Mouse (Mus musculus): Measurements from ENCODE around the gene Upk3bl. TPM values are rescaled to one million over a fixed set of nuclear protein-coding genes. Genes with fewer than 3 reads are reported as not detected.
"Not testable (repeated sequence)": the region's sequence is repeated elsewhere in the genome, so short reads cannot be mapped to it uniquely, and the experiment has no call there.

Gene Upk3bl
- polyA plus RNA-seq, 1 experiment from 2014 or later = not detected

DNA sequence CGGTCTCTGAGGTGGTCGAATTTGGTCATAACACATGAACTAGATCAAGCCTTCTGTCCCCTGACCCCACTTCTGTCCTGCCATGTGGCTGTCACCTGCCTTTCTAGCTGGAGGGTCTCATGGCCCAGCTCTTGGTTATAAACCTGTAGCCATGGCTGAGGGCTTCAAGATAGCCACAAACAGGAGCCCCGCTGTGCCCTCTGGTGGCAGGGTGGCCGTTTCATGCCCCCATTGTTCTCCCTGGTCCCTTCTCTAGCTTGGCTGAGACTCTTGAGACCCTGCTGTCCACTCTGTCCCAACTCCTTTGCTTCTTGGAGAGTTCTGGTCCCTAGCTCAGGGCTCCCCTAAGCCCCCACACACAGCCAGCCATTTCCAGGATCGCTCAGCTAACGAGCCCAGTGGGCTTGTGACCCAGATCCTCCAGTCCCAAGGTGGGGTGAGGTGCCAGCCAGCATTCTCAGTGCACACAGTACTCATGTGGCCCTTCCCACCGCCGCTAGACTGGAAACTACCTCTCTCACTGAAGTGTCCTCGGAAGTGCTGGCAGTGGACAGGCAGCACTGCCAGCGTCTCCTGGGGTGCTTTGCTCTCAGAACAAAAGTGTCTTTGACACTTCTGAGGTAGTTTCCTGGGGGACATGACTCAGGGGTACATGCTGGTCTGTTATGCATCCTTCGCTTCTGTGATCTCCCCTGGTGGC, 26.5 kb upstream of the Upk3bl start:
- WGBS = 74% methylated on average over 11 of the region's 11 CpGs
- Histone ChIP-seq H3K4me3 (no peak overlapping the region), H3K36me3 (peaks cover 25% of the 10 kb centered on the region), H3K4me2 (replicated peaks) (no peak overlapping the region), H3K9me3 (no peaks in the 10 kb centered on the region), H3K27me3 (no peaks in the 10 kb centered on the region), H3K4me1 (no peaks in the 10 kb centered on the region), H3K9ac (replicated peaks) (no peak overlapping the region), H3K27ac (replicated peaks) (no peak overlapping the region)
- ATAC-seq (replicated peaks) = no peak

DNA sequence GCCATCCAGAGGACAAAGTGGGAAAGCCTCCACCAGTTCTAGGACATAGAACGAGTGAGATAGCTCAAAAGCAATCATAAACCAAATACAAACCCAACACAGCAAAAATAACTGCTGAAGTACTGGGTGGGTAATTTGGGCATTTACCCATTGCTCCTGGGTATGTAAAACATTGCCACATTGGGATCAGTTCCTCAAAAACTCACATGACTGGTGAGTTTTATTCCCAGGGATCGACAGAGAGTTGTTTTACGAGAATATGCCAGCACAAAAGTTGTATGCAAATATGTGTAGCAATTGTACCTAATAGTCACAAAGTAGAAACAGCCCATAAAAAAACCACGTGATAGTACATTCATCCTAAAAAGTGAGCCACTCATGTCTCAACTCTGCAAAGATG, 19.4 kb upstream of the Upk3bl start:
- Histone ChIP-seq H3K4me1 (no peaks in the 10 kb centered on the region), H3K9me3 (no peaks in the 10 kb centered on the region), H3K4me3 (no peak overlapping the region), H3K27ac (replicated peaks) (no peak overlapping the region), H3K36me3 (peaks cover 15% of the 10 kb centered on the region), H3K9ac (replicated peaks) (no peak overlapping the region), H3K4me2 (replicated peaks) (no peak overlapping the region), H3K27me3 (no peaks in the 10 kb centered on the region)
- ATAC-seq (replicated peaks) = no peak
- 80% methylated on average over 4 of the region's 4 CpGs for WGBS

DNA sequence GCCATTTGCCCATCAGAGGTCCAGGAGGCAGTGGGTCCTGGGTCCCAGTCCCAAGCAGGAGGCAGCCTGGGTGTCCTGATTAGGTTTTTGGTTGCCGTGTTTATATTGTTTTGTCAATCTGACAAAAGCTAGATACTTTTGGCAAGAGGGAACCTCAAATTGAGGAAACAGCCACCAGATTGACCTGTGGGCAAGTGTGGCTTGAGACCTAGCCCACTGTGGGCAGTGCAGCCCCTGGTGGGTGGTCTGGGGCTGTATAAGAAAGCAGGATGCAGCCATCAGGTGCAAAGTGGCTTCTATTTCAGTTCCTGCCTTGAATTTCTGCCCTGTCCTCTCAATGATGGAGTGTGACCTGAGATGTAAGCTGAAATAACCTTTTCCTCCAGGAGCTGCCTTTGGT, 19.0 kb upstream of the Upk3bl start:
- Histone ChIP-seq H3K4me1 (no peaks in the 10 kb centered on the region), H3K9me3 (no peaks in the 10 kb centered on the region), H3K27ac (replicated peaks) (no peak overlapping the region), H3K4me3 (no peak overlapping the region), H3K4me2 (replicated peaks) (no peak overlapping the region), H3K36me3 (peaks cover 11% of the 10 kb centered on the region), H3K27me3 (no peaks in the 10 kb centered on the region), H3K9ac (replicated peaks) (no peak overlapping the region)
- 76% methylated on average over 1 of the region's 1 CpGs for WGBS
- no peak for ATAC-seq (replicated peaks)

DNA sequence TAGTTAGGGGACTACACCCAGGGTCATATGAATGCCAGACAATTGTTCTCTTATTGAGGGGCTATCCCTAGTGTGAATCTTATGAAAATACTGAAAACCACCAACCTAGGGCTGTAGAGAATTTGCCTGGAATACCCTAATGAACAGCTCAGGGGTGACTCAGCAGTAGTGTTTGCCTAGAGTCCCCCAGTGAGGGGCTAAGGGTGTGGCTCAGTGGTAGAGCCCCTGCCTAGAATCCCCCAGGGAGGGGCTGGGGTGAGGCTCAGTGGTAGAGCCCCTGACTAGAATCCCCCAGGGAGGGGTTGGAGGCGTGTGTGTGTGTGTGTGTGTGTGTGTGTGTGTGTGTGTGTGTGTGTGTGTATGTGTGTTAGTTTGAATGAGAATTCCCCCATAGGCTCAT, 17.6 kb upstream of the Upk3bl start:
- Histone ChIP-seq H3K4me2 (replicated peaks) (no peak overlapping the region), H3K27me3 (no peaks in the 10 kb centered on the region), H3K27ac (replicated peaks) (no peak overlapping the region), H3K9me3 (no peaks in the 10 kb centered on the region), H3K9ac (replicated peaks) (no peak overlapping the region), H3K4me3 (no peak overlapping the region), H3K4me1 (no peaks in the 10 kb centered on the region), H3K36me3 (peaks cover 11% of the 10 kb centered on the region)
- WGBS = 80% methylated on average over 1 of the region's 1 CpGs
- no peak for ATAC-seq (replicated peaks)

DNA sequence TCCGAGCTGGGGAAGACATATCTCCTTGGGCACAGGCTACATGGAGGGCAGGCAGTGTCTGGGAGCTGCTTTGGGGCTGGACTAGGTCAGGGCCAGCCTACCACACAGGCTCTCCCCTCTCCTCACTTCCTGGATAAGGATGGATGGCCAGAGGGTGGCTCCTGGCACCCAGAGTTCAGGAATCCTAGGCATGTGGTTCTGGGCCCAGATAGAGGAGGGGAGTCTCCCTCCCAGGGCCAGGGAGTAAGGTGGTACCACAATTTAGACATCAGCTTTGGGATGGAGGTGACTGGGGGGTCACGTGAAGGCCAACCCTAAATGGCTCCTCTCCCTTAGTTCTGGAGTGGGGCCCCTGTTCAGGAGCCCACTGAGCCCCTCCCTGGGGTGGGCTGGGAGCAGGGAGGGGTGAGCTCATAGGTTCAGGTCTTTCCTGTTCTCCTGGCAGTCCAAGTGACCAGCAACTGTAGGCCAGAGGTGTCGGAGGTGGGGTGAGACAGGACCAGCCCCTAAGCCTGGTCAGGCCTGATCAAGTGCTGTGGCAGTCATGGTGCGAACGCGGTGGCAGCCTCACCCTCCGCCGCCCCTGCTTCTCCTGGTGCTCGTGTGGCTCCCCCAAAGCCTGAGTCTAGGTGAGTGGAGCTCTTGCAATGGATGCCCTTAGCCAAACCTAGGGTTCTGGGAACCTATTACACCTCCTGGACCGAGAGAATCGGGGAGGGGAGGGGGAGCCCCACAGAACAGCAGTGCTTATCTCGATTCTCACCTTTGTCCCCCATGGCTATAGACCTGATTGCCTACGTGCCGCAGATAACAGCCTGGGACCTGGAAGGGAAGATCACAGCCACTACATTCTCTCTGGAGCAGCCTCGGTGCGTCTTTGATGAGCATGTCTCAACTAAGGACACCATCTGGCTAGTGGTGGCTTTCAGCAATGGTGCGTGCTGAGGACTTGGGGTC, 15.8 kb upstream of the Upk3bl start, which contains the start of gene Upk3b:
Upk3b (plus strand) TSS at position 239 of the 957 bp plus-strand sequence.
- Histone ChIP-seq H3K4me1 (no peaks in the 10 kb centered on the region), H3K9me3 (no peaks in the 10 kb centered on the region), H3K9ac (replicated peaks) (no peak within 1 kb of the TSS), H3K27ac (replicated peaks) (no peak within 1 kb of the TSS), H3K36me3 (no peaks in the 10 kb centered on the region), H3K4me3 (no peak within 1 kb of the TSS), H3K27me3 (no peaks in the 10 kb centered on the region), H3K4me2 (replicated peaks) (no peak within 1 kb of the TSS)
- 88% methylated on average over 17 of the region's 17 CpGs for WGBS
- ATAC-seq (replicated peaks) = no peak

DNA sequence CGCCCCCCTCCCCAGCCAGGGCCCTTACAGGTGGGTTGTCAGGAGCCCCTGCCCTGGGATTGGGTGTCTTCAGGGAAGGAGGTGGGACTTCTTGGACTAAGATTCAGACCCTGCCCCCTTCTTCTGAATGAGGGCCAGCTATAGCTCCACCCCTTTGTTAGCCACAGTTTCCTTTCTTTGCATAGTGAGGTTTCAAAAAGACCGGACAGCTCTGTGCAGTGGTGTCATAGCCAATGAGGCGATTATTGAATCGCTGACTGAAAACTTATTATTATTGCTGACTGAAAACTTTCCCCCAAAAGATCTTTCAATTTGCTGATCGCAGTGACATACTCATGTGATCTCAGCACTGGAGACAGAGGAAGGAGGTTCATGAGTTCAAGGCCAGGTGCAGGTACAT, 14.1 kb upstream of the Upk3bl start:
- Histone ChIP-seq H3K27me3 (no peaks in the 10 kb centered on the region), H3K4me3 (no peak overlapping the region), H3K4me2 (replicated peaks) (no peak overlapping the region), H3K36me3 (no peaks in the 10 kb centered on the region), H3K27ac (replicated peaks) (no peak overlapping the region), H3K4me1 (no peaks in the 10 kb centered on the region), H3K9me3 (no peaks in the 10 kb centered on the region), H3K9ac (replicated peaks) (no peak overlapping the region)
- 41% methylated on average over 5 of the region's 5 CpGs for WGBS
- ATAC-seq (replicated peaks) = no peak

DNA sequence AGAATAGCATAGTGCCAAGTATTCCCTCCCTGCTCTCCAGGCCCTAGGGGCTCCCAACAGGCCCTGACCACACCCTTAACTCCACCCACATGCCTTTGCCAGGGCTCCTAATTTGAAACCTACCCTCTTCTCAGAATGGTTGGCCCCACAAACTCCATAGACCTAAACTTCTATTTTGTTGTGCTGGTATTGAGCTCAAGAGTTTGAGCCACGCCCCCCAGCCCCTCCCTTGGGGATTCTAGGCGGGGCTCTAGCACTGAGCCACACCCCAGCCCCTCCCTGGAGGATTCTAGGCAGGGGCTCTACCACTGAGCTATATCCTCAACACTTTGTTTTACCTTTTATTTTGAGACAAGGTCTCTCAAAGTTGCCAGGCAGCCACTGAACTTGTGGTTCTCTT, 13.0 kb upstream of the Upk3bl start:
- no peak for ATAC-seq (replicated peaks)
- no peaks in the 10 kb centered on the region for H3K4me1 ChIP-seq

DNA sequence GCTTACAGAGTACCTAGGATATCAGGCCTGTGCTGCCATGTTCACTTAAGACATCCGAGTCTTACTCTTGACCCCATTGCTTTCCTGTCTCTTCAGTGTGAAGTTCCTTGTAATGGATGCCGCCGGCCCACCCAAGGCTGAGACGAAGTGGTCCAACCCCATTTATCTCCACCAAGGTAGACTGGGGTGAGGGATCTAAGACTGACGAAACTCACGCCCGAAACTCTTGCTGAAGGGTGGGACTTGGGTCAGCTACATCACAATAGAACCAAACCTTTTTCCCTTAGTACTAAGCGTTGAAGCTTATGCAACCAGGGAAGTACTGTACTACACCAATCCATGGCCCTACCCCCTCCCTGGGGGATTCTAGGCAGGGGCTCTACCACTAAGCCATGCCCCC, 12.6 kb upstream of the Upk3bl start:
- Histone ChIP-seq H3K9me3 (no peaks in the 10 kb centered on the region), H3K27me3 (no peaks in the 10 kb centered on the region), H3K36me3 (no peaks in the 10 kb centered on the region), H3K4me2 (replicated peaks) (no peak overlapping the region), H3K9ac (replicated peaks) (no peak overlapping the region), H3K27ac (replicated peaks) (no peak overlapping the region), H3K4me1 (no peaks in the 10 kb centered on the region), H3K4me3 (no peak overlapping the region)
- no peak for ATAC-seq (replicated peaks)
- WGBS = 93% methylated on average over 8 of the region's 8 CpGs

More for the DNA sequence above, 13.0 kb upstream of the Upk3bl start:
- H3K4me2 ChIP-seq (replicated peaks) = no peak overlapping the region
- H3K27me3 ChIP-seq = no peaks in the 10 kb centered on the region
- no peak overlapping the region for H3K4me3 ChIP-seq
- H3K9me3 ChIP-seq = no peaks in the 10 kb centered on the region
- 40% methylated on average over 2 of the region's 2 CpGs for WGBS
- no peak overlapping the region for H3K9ac ChIP-seq (replicated peaks)
- H3K36me3 ChIP-seq = no peaks in the 10 kb centered on the region
- no peak overlapping the region for H3K27ac ChIP-seq (replicated peaks)

DNA sequence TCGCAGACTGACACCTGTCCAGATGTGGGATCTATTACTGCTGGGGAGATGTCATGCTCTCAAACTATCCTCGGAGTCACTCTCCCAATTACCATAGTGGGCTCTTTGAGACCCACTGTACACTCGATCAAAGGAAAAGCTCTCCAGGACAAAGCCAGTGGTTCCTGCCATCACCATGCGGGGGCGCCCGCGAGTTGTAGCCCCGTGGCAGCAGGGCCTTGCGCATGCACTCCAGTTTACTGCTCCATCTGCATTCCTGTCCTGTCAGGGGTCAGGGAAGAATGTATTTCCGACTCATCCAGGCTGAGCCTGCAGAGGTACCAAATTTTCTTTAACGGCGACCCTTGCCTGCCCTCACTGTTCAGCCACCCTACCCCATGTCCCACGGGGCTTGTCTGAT, 9.4 kb upstream of the Upk3bl start:
- H3K9ac ChIP-seq (replicated peaks) = no peak overlapping the region
- no peak overlapping the region for H3K4me3 ChIP-seq
- no peaks in the 10 kb centered on the region for H3K27me3 ChIP-seq
- ATAC-seq (replicated peaks) = no peak
- H3K4me1 ChIP-seq = no peaks in the 10 kb centered on the region
- WGBS = 74% methylated on average over 13 of the region's 13 CpGs
- no peak overlapping the region for H3K27ac ChIP-seq (replicated peaks)
- no peak overlapping the region for H3K4me2 ChIP-seq (replicated peaks)
- no peaks in the 10 kb centered on the region for H3K9me3 ChIP-seq
- no peaks in the 10 kb centered on the region for H3K36me3 ChIP-seq

DNA sequence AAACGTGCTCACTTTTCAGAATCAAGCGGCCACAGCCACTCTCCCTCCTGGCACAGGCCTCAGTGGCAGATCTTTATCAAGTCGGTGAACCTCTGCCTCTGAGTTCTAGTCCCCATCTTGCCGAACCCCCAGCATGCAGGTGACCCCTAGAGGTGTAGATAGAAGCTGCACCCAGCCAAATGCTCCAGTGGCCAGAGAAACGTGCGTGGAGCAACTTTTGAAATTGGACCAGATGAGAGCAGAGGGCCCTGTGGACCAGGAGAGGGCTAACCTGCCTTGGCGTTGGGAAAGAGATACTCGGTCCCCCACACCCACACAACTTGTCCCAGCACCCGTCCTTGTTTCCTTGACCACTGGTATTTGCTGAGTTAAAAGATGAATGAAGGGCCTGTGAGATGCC, 8.9 kb upstream of the Upk3bl start:
- Histone ChIP-seq H3K27ac (replicated peaks) (no peak overlapping the region), H3K4me3 (no peak overlapping the region), H3K4me1 (no peaks in the 10 kb centered on the region), H3K4me2 (replicated peaks) (no peak overlapping the region), H3K9ac (replicated peaks) (no peak overlapping the region), H3K36me3 (no peaks in the 10 kb centered on the region), H3K9me3 (no peaks in the 10 kb centered on the region), H3K27me3 (no peaks in the 10 kb centered on the region)
- 37% methylated on average over 9 of the region's 9 CpGs for WGBS
- no peak for ATAC-seq (replicated peaks)

DNA sequence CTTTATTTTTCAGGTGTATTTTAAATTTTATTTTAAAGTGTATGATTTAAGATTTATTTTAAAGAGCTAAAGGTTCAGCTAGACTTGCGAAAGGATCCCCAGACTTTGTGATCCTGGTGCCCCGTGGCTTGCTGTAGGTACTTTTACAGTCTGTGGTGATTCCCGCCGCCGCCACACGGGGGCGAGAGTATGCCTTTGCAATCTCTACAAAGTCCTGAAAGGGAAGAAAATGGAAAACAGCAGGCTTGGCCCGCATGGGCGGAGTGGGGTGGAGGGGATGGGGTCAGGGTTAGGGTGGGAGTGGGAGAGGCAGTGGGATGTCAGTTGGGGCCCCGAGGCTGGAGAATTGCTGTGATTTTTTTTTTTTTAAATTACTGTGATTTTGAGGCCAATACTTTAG, 8.3 kb upstream of the Upk3bl start:
- H3K9me3 ChIP-seq = no peaks in the 10 kb centered on the region
- 4% methylated on average over 10 of the region's 10 CpGs for WGBS
- ATAC-seq (replicated peaks) = no peak

DNA sequence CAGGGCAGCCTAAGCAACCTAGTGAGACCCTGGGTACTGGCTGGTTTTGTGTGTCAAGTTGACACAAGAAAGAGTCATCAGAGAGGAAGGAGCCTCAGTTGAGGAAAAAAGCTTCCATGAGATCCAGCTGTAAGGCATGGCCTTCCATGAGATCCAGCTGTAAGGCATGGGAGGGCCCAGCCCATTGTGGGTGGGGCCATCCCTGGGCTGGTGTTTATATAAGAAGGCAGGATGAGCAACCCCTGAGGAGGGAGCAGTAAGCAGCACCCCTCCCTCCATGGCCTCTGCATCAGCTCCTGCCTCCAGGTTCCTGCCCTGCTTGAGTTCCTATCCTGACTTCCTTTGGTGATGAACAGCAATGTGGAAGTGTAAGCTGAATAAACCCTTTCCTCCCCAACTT, 5.8 kb upstream of the Upk3bl start:
- H3K27ac ChIP-seq (replicated peaks); H3K4me3 ChIP-seq; H3K9me3 ChIP-seq; H3K4me2 ChIP-seq (replicated peaks); H3K27me3 ChIP-seq; H3K9ac ChIP-seq (replicated peaks); H3K36me3 ChIP-seq; ATAC-seq (replicated peaks): not testable (repeated sequence)
- peaks cover 11% of the 10 kb centered on the region for H3K4me1 ChIP-seq

More for the DNA sequence above, 8.3 kb upstream of the Upk3bl start:
- Histone ChIP-seq H3K4me1 (no peaks in the 10 kb centered on the region), H3K9ac (replicated peaks) (no peak overlapping the region), H3K4me3 (no peak overlapping the region), H3K4me2 (replicated peaks) (no peak overlapping the region), H3K27ac (replicated peaks) (no peak overlapping the region), H3K36me3 (no peaks in the 10 kb centered on the region), H3K27me3 (no peaks in the 10 kb centered on the region)

Data from forebrain, embryonic 15.5 days (tissue).